Mouse (Mus musculus) myocyte (in vitro differentiated cells): ENCODE results near the gene Fkbp3.
"Not testable (repeated sequence)": the region's sequence is repeated elsewhere in the genome, so short reads cannot be mapped to it uniquely, and the experiment has no call there.

Experiments
- MAX ChIP-seq: IDR thresholded peaks from one replicate; pipeline ENCODE4 v1.6.1; 2011; ENCODE audit warnings: low read depth, mild to moderate bottlenecking, control low read depth
- POLR2A ChIP-seq: IDR thresholded peaks from one replicate; pipeline ENCODE4 v1.6.1; 2011; ENCODE audit warnings: low read depth, mild to moderate bottlenecking, control low read depth, moderate library complexity; ENCODE audit not compliant: insufficient read length

DNA sequence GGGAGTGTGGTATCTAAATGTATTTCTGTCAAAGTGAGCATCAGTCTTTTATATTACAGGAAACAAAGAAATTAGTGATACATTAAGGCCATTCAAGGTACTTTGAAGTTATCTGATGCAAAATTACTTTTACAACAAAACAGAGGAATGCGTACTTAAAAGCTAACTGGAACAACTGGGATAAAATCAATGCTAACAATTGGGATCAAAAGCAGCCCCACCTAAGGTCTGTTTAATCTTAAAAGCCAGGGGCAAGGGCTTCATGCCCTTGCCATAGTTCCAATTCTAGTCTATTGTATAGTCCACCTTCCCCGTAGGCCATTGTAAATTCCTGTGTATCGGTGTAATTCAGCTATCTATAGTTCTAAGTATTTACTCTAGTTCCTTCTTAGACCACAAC lies 41.2 kb upstream of the Fkbp3 start:
- TF ChIP-seq POLR2A, MAX: not testable (repeated sequence)
